Mouse (Mus musculus) liver, embryonic 14.5 days (tissue): ENCODE results near the gene Stk38.

Source experiments
- CTCF ChIP-seq: IDR thresholded peaks from 2 replicates; pipeline ENCODE4 v1.5.1; 2016; ENCODE audit warnings: antibody characterized with exemption, low read depth, control low read depth
- EP300 ChIP-seq: IDR thresholded peaks from 2 replicates; pipeline ENCODE4 v1.6.1; 2016; ENCODE audit warnings: antibody characterized with exemption, low read depth

GRCm38 (mm10) chr17:29019391-29019790, 11.6 kb upstream of the Stk38 start:
- no peak for TF ChIP-seq CTCF
- no peak for TF ChIP-seq EP300
